Mouse (Mus musculus) neural tube, embryonic 13.5 days (tissue): ENCODE data around the gene Ubr4. TPM values are rescaled to one million over a fixed set of nuclear protein-coding genes. Genes with fewer than 3 reads are reported as not detected.
A peak's percentile ranks its signal among the peaks of the same experiment; 100 is the strongest.

Source experiments
- ATAC-seq: fragments of 200-750 bp; cut with Nextera tagmentation; 2 replicates; pipeline ENCODE4 v1.8.0; 2017; ENCODE audit warnings: low read depth, mild to moderate bottlenecking, moderate TSS enrichment, moderate library complexity
- H3K27ac ChIP-seq: fragments of 300-500 bp; sonication (generic); replicated peaks from 2 replicates; pipeline ENCODE4 v1.5.1; 2015; ENCODE audit warnings: moderate library complexity, mild to moderate bottlenecking, inconsistent platforms
- H3K27me3 ChIP-seq: fragments of 300-500 bp; sonication (generic); 2 replicates; pipeline ENCODE4 v1.6.1; 2015; ENCODE audit warnings: mild to moderate bottlenecking, inconsistent platforms
- H3K36me3 ChIP-seq: fragments of 300-500 bp; sonication (generic); 2 replicates; pipeline ENCODE4 v1.6.1; 2015; ENCODE audit warnings: mild to moderate bottlenecking, inconsistent platforms
- H3K4me1 ChIP-seq: fragments of 300-500 bp; sonication (generic); replicated peaks from 2 replicates; pipeline ENCODE4 v1.6.1; 2015; ENCODE audit warnings: inconsistent platforms
- H3K4me2 ChIP-seq: fragments of 300-500 bp; sonication (generic); 2 replicates; pipeline ENCODE4 v1.6.1; 2015; ENCODE audit warnings: inconsistent platforms, mild to moderate bottlenecking, moderate library complexity
- H3K4me3 ChIP-seq: fragments of 300-500 bp; sonication (generic); 2 replicates; pipeline ENCODE4 v1.5.1; 2015; ENCODE audit warnings: mild to moderate bottlenecking, inconsistent platforms
- H3K9ac ChIP-seq: fragments of 300-500 bp; sonication (generic); 2 replicates; pipeline ENCODE4 v1.6.1; 2015; ENCODE audit warnings: moderate library complexity, mild to moderate bottlenecking, inconsistent platforms
- H3K9me3 ChIP-seq: fragments of 300-500 bp; sonication (generic); 2 replicates; pipeline ENCODE4 v1.6.1; 2016; ENCODE audit warnings: inconsistent platforms
- WGBS: fragments of 180-500 bp; shearing (Covaris S2); methylation state at CpG from one replicate; pipeline ENCODE4 v1.1.7; 2015; 5-methylcytosine and 5-hydroxymethylcytosine counted together
- polyA plus RNA-seq: library from polyadenylated mRNA; unstranded; fragments of >200 nt; fragmentation: Nextera tagmentation; extraction: Ambion mirVana; gene quantifications from 2 replicates; pipeline ENCODE4 v1.2.1, GENCODE M21; 2015

The Ubr4 gene
- polyA plus RNA-seq, 1 experiment from 2014 or later: 74.8 TPM

DNA sequence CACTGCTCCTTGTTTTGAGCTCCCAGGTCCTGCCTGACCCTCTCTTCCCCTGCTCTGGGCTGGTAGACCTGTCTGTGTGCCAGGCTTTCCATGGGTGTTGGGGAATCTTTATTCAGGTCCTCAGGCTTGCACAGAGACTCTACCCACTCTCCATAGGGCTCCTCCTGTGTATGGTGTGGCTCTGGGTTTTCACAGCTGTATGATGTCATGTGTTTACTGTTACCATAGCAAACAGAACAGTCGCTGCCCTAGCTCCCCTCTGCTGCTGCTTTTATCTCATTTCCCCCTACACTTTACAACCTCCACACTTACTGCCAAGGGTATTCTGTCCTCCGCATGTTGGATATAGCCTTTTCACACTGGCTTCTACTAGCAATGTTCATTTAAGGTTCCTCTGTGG lies 43.0 kb downstream of the Ubr4 start:
- H3K36me3 ChIP-seq: peaks cover 94% of the 10 kb centered on the region
- H3K9me3 ChIP-seq: no peaks in the 10 kb centered on the region
- WGBS: 79% methylated on average over 2 of the region's 2 CpGs
- H3K4me3 ChIP-seq: no peak overlapping the region
- no peak for ATAC-seq
- H3K4me2 ChIP-seq: no peak overlapping the region
- no peaks in the 10 kb centered on the region for H3K27me3 ChIP-seq
- no peaks in the 10 kb centered on the region for H3K4me1 ChIP-seq
- no peak overlapping the region for H3K9ac ChIP-seq
- no peak overlapping the region for H3K27ac ChIP-seq

DNA sequence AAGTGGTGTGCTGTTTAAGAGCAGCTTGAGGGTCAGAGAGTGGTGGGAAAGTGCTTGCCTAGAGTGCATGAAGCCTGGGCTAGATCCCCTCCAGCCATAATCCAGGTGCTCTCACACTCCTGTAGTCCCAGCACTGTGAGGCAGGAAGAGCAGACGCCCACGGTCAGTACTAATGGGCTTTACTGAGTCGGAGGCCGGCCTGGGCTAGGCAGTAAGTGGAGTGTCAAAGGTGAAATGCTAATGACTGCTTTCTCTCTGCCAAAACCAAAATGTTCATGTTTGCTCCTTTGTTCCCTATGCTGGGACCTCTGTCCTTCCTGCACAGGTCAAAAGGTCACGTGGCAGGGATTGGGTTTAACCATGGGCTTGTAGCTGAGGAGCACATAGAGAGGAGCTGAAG lies 48.1 kb downstream of the Ubr4 start:
- no peaks in the 10 kb centered on the region for H3K4me1 ChIP-seq
- no peak for ATAC-seq
- no peaks in the 10 kb centered on the region for H3K9me3 ChIP-seq
- no peak overlapping the region for H3K9ac ChIP-seq
- H3K4me3 ChIP-seq: no peak overlapping the region
- no peak overlapping the region for H3K4me2 ChIP-seq
- no peaks in the 10 kb centered on the region for H3K27me3 ChIP-seq
- no peak overlapping the region for H3K27ac ChIP-seq
- peaks cover 96% of the 10 kb centered on the region for H3K36me3 ChIP-seq
- WGBS: 80% methylated on average over 5 of the region's 5 CpGs

DNA sequence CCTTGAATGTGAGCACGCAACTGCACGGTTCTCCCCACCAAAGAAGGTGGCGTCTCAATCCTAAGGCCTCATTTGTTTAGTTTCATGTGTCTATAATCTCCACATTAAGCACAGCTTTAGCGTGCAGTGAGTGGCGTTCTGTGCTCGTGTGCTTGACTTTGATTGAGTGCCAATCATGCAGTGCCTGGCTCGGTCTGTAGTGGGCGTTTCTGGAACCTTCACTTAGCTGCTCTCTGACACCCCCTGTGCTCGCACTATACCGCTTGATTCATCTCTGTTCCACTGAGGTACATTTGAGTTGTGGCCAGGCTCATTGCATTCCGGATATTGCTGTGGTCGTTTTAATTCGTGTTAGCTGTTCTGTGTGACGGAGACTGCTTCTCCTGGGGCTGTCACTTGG lies 50.8 kb downstream of the Ubr4 start:
- no peaks in the 10 kb centered on the region for H3K9me3 ChIP-seq
- H3K27ac ChIP-seq: no peak overlapping the region
- no peak overlapping the region for H3K4me3 ChIP-seq
- no peak overlapping the region for H3K9ac ChIP-seq
- peaks cover 99% of the 10 kb centered on the region for H3K36me3 ChIP-seq
- 85% methylated on average over 14 of the region's 14 CpGs for WGBS
- H3K4me2 ChIP-seq: no peak overlapping the region
- ATAC-seq: no peak
- no peaks in the 10 kb centered on the region for H3K4me1 ChIP-seq
- H3K27me3 ChIP-seq: no peaks in the 10 kb centered on the region

DNA sequence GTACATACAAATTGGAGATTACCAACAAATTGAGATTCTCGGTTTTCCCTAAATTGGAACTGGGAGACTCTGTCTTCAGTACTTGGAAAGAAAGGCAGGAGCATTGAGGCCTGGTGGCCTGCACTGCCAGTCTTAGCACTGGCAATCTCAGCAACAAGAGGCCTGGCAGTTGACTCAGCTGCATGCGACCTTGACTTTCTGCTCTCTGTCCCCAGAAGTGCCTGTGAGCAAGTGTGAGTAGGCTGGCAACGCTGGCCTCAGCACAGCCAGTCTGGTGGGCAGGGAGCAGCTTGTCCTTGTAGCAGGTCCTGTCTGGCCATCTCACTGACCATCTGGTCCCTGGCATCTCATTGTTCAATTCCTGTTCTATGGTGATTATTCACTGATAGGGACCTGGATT lies 58.9 kb downstream of the Ubr4 start:
- Histone ChIP-seq H3K27me3 (no peaks in the 10 kb centered on the region), H3K9me3 (no peaks in the 10 kb centered on the region), H3K4me2 (no peak overlapping the region), H3K4me1 (no peaks in the 10 kb centered on the region), H3K4me3 (no peak overlapping the region), H3K36me3 (peaks cover 99% of the 10 kb centered on the region), H3K9ac (no peak overlapping the region), H3K27ac (no peak overlapping the region)
- whole genome bisulfite sequencing: 97% methylated on average over 3 of the region's 3 CpGs
- no peak for ATAC-seq

DNA sequence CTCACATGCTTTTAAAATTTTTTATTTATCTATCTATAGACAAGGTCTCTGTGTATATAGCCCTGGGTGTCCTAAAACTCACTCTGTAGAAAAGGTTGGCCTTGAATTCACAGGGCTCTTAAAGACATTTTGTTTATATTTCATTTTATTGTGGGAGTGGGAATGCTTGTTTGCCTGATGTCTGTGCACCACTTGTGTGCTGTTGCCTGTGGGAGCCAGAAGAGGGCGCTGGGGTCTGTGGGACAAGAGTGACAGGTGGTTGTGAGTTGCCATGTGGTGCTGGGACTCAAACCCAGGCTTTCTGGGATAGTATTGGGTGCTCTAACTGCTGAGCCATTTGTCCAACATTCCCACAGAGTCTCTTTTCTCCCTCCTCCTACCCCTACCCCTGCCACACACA lies 65.5 kb downstream of the Ubr4 start:
- ATAC-seq: no peak
- Histone ChIP-seq H3K4me2 (no peak overlapping the region), H3K9me3 (no peaks in the 10 kb centered on the region), H3K9ac (no peak overlapping the region), H3K4me3 (no peak overlapping the region), H3K27ac (no peak overlapping the region), H3K27me3 (no peaks in the 10 kb centered on the region), H3K36me3 (peaks cover 99% of the 10 kb centered on the region), H3K4me1 (no peaks in the 10 kb centered on the region)
- WGBS: 65% methylated on average over 1 of the region's 1 CpGs

DNA sequence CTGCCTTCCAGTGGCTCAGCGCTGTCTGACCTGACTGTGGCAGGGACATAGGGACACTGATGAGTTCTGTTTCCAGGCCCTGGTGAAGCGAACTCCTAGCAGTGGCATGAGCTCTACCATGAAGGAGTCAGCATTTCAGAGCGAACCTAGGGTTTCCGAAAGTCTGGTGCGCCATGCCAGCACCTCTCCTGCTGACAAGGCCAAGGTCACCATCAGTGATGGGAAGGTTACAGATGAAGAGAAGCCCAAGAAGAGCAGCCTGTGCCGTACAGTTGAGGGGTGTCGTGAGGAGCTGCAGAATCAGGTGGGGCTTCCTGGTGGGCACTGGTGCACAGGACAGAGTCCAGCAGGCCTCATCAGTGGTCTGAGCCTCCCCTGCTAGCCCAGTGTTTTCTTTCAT lies 69.2 kb downstream of the Ubr4 start:
- 94% methylated on average over 7 of the region's 7 CpGs for WGBS
- H3K27ac ChIP-seq: no peak overlapping the region
- peaks cover 99% of the 10 kb centered on the region for H3K36me3 ChIP-seq
- ATAC-seq: no peak
- no peak overlapping the region for H3K4me2 ChIP-seq
- H3K27me3 ChIP-seq: no peaks in the 10 kb centered on the region
- no peaks in the 10 kb centered on the region for H3K4me1 ChIP-seq
- H3K9ac ChIP-seq: no peak overlapping the region
- no peaks in the 10 kb centered on the region for H3K9me3 ChIP-seq
- H3K4me3 ChIP-seq: no peak overlapping the region

DNA sequence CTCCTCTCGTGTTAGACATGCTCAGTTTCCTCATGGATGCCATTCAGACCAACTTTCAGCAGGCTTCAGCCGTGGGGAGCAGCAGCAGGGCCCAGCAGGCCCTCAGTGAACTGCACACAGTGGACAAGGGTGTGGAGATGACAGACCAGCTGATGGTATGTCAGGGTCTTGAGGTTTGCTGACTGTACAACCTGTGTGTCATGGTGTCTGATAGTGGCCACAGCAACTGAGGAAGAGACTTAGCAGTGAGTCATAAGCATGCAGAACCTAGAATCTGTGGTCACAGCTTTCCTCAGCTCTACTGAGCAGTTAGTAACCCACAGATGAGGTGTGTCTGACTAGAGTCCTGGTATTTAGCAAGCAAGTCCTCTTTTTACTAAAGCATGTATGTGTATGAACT lies 70.0 kb downstream of the Ubr4 start:
- Histone ChIP-seq H3K36me3 (peaks cover 99% of the 10 kb centered on the region), H3K4me1 (no peaks in the 10 kb centered on the region), H3K9me3 (no peaks in the 10 kb centered on the region), H3K27me3 (no peaks in the 10 kb centered on the region), H3K4me2 (no peak overlapping the region), H3K4me3 (no peak overlapping the region), H3K9ac (no peak overlapping the region), H3K27ac (no peak overlapping the region)
- whole genome bisulfite sequencing: 93% methylated on average over 2 of the region's 2 CpGs
- ATAC-seq: no peak

DNA sequence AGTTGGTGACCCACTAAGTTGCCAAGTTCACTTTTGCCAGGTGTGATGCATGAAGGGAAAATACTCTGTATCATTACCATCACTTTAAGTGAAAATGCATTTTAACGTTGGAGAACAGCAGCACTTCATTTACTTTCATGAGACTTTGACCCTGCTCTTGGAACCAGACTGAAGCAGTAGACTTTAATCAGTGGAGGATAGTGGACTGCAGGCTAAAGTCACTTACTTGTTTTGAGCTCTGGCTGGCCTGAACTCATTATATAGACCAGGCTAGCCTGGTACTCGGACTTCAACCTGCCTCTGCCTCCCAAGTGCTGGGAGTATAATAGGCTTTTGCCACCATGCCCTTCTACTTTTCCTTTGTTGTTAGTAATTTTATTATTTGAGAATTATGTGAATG lies 70.9 kb downstream of the Ubr4 start:
- no peak for ATAC-seq
- Histone ChIP-seq H3K4me2 (no peak overlapping the region), H3K27me3 (no peaks in the 10 kb centered on the region), H3K27ac (no peak overlapping the region), H3K4me3 (no peak overlapping the region), H3K9ac (no peak overlapping the region), H3K9me3 (no peaks in the 10 kb centered on the region), H3K36me3 (peaks cover 99% of the 10 kb centered on the region), H3K4me1 (no peaks in the 10 kb centered on the region)
- 86% methylated on average over 2 of the region's 2 CpGs for WGBS

DNA sequence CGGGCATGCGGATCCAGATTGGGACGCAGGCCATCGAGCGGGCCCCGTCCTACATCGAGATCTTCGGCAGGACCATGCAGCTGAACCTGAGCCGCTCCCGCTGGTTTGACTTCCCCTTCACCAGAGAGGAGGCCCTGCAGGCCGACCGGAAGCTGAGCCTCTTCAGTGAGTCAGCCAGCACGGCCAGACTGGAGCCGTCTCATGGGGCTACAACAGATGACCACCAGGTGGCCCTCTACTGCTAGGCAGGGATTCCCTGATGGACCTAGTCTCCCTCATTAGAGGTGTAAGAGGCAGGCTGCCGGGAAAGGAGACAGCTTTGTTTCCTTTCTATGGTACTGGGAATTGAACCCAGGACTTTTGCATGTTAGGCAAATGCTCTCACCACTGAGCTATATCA lies 77.8 kb downstream of the Ubr4 start:
- no peak overlapping the region for H3K9ac ChIP-seq
- no peaks in the 10 kb centered on the region for H3K4me1 ChIP-seq
- no peaks in the 10 kb centered on the region for H3K27me3 ChIP-seq
- 50% methylated on average over 15 of the region's 15 CpGs for WGBS
- 0 out of 2 replicates have a peak, but pooled peaks have one; percentile 11 for ATAC-seq
- H3K4me3 ChIP-seq: no peak overlapping the region
- no peak overlapping the region for H3K4me2 ChIP-seq
- H3K27ac ChIP-seq: no peak overlapping the region
- no peaks in the 10 kb centered on the region for H3K9me3 ChIP-seq
- peaks cover 100% of the 10 kb centered on the region for H3K36me3 ChIP-seq

DNA sequence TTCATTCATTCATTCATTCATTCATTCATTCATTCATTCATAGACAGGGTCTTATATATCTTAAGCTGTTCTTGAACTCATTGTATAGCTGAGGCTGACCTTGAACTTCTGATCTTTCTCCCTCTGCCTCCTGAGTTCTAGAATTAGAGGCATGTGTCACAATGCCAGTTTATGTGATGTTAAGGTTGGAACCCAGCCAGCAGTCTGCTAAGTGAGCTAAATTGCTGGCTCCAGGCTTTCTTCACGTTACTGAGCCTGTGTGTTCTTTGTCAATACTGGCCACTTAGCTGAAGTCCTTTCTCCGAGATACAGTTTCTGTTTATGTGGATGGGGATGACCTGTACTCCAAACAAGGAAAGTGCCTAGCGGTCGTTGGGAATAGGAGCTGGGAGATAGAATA lies 78.5 kb downstream of the Ubr4 start:
- Histone ChIP-seq H3K36me3 (peaks cover 100% of the 10 kb centered on the region), H3K27me3 (no peaks in the 10 kb centered on the region), H3K27ac (no peak overlapping the region), H3K9me3 (no peaks in the 10 kb centered on the region), H3K4me3 (no peak overlapping the region), H3K4me2 (no peak overlapping the region), H3K4me1 (no peaks in the 10 kb centered on the region), H3K9ac (no peak overlapping the region)
- no peak for ATAC-seq
- WGBS: 79% methylated on average over 4 of the region's 4 CpGs

DNA sequence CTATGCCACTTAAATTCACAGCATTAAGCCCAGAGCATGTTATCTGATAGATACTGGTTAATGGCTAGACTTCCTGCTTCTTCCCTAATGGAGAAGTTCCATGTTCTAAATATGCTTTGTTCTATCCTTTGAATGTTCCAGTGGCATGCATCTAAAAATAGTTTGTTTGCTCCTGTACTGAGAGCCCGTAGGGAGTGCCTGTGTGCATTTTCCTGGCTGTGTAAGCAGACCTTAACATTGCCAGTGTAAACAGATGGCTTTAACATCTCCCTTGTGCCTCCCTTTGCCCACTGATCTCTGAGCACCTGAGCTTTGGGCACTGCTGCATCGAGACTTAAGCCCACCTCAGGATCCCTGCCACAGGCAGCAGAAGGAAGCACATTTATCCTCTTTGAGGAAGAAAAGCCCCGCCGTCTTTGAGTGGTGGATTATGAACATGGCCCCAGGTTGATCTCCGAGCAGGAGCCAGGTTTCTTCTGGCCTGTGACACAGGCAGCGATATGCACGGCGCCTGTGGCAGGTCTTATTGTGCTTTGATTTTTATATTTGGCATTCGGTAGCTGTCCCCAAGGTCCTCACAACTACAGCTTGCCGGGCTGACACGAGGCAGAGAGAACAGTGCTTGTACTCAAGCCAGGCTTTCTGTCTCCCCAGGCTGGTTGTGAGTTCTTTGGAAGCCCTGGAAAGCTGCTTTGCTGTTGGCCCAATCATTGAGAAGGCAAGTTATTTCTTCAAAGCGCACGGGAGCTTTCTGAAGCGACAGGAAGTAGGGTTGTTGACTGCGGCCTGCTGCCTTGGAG lies 80.8 kb downstream of the Ubr4 start:
- Histone ChIP-seq H3K36me3 (peaks cover 100% of the 10 kb centered on the region), H3K27ac (peak overlapping the region; percentile 28; the same call in 1 of the 2 replicates), H3K4me3 (no peak overlapping the region), H3K4me1 (no peaks in the 10 kb centered on the region), H3K4me2 (no peak overlapping the region), H3K9ac (no peak overlapping the region), H3K9me3 (no peaks in the 10 kb centered on the region), H3K27me3 (no peaks in the 10 kb centered on the region)
- WGBS: 90% methylated on average over 15 of the region's 15 CpGs
- no peak for ATAC-seq

DNA sequence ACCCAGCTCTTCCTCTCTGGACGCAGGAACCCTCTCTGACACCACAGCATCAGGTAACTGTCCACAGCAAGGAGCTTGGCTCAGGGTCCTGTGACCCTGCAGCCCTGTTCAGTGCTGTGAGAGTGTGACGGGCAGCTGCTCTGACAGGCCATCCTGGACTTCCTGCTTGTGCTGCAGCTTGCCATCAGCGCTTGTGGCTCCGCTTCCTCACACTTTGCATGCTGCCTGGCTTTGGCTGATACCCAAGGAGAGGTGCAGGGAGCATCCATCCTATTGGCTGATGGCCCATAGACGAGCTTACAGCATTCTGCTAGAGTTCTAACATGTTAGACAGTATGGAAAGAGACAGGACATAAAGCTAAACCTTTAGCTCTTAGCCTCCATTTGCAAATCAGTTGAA lies 88.8 kb downstream of the Ubr4 start:
- 93% methylated on average over 5 of the region's 5 CpGs for WGBS
- Histone ChIP-seq H3K9me3 (no peaks in the 10 kb centered on the region), H3K36me3 (peaks cover 99% of the 10 kb centered on the region), H3K27ac (no peak overlapping the region), H3K4me3 (no peak overlapping the region), H3K4me2 (no peak overlapping the region), H3K27me3 (no peaks in the 10 kb centered on the region), H3K4me1 (no peaks in the 10 kb centered on the region), H3K9ac (no peak overlapping the region)
- no peak for ATAC-seq

DNA sequence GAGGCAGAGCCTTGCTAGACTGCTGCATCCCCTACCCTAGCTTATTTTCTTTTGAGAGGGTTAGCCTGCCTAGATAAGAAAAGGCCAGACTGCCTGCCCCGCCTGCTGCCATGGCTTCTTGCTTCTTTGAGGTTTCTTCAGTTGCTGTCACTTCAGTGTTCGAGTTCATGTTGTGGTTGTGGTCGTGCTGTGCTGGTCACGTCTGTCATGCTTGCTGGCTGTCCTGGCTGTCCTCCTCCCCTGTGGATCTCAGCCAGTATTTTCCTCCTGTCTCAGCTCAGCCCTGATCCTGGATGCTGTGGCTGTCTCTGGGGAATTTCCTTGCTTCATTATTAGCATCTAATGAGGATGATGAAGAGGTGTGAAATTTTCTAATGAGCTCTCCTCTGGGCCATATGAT lies 89.4 kb downstream of the Ubr4 start:
- ATAC-seq: no peak
- Histone ChIP-seq H3K36me3 (peaks cover 99% of the 10 kb centered on the region), H3K9ac (no peak overlapping the region), H3K27ac (no peak overlapping the region), H3K4me3 (no peak overlapping the region), H3K4me2 (no peak overlapping the region), H3K9me3 (no peaks in the 10 kb centered on the region), H3K27me3 (no peaks in the 10 kb centered on the region), H3K4me1 (no peaks in the 10 kb centered on the region)
- WGBS: 88% methylated on average over 4 of the region's 4 CpGs
